Mouse (Mus musculus) lung, postnatal 0 days (tissue): Measurements from ENCODE around the gene Bod1l. TPM values are rescaled to one million over a fixed set of nuclear protein-coding genes. Genes with fewer than 3 reads are reported as not detected.
A peak's percentile ranks its signal among the peaks of the same experiment; 100 is the strongest.

Source experiments
- ATAC-seq: fragments of 200-750 bp; cut with Nextera tagmentation; 2 replicates; pipeline ENCODE4 v1.8.0; 2017; ENCODE audit warnings: moderate library complexity
- DNase-seq: peaks from one replicate; pipeline ENCODE4 v3.0.0-alpha.2; 2016; ENCODE audit warnings: low spot score
- H3K27ac ChIP-seq: fragments of 300-500 bp; sonication (generic); 2 replicates; pipeline ENCODE4 v1.5.1; 2014; ENCODE audit warnings: antibody characterized with exemption, mild to moderate bottlenecking, low read length, mixed read lengths
- H3K27me3 ChIP-seq: fragments of 300-500 bp; sonication (generic); replicated peaks from 2 replicates; pipeline ENCODE4 v1.6.1; 2014; ENCODE audit warnings: low read length, mixed read lengths; ENCODE audit not compliant: insufficient read depth
- H3K36me3 ChIP-seq: fragments of 300-500 bp; sonication (generic); 2 replicates; pipeline ENCODE4 v1.6.1; 2014; ENCODE audit warnings: low read length, mixed read lengths; ENCODE audit not compliant: insufficient read depth
- H3K4me1 ChIP-seq: fragments of 300-500 bp; sonication (generic); 2 replicates; pipeline ENCODE4 v1.6.1; 2014; ENCODE audit warnings: antibody characterized with exemption, low read depth, low read length, mixed read lengths; ENCODE audit not compliant: insufficient read depth
- H3K4me2 ChIP-seq: fragments of 300-500 bp; sonication (generic); replicated peaks from 2 replicates; pipeline ENCODE4 v1.6.1; 2014; ENCODE audit warnings: low read depth, mild to moderate bottlenecking, low read length, moderate library complexity, mixed read lengths
- H3K4me3 ChIP-seq: fragments of 300-500 bp; sonication (generic); 2 replicates; pipeline ENCODE4 v1.5.1; 2014; ENCODE audit warnings: low read depth, low read length
- H3K9ac ChIP-seq: fragments of 300-500 bp; sonication (generic); replicated peaks from 2 replicates; pipeline ENCODE4 v1.6.1; 2014; ENCODE audit warnings: low read depth, mild to moderate bottlenecking
- H3K9me3 ChIP-seq: fragments of 300-500 bp; sonication (generic); 2 replicates; pipeline ENCODE4 v1.6.1; 2016; ENCODE audit warnings: low read length, mixed read lengths
- CTCF ChIP-seq: IDR thresholded peaks from 2 replicates; pipeline ENCODE4 v1.5.1; 2016; ENCODE audit warnings: antibody characterized with exemption, mild to moderate bottlenecking
- EP300 ChIP-seq: IDR thresholded peaks from 2 replicates; pipeline ENCODE4 v1.6.1; 2016; ENCODE audit warnings: antibody characterized with exemption, mild to moderate bottlenecking, control low read depth
- WGBS: fragments of 180-500 bp; shearing (Covaris S2); extraction: QIAGEN DNeasy Blood & Tissue Kit; methylation state at CpG from one replicate; pipeline ENCODE4 v1.1.7; 2014; 5-methylcytosine and 5-hydroxymethylcytosine counted together
- polyA plus RNA-seq: library from polyadenylated mRNA; unstranded; fragments of >200 nt; fragmentation: Nextera tagmentation; extraction: Ambion mirVana; gene quantifications from 2 replicates; pipeline ENCODE4 v1.2.1, GENCODE M21; 2015

The Bod1l gene
- polyA plus RNA-seq, 1 experiment from 2014 or later = 19.7 TPM

- H3K27me3 ChIP-seq = no peaks in the 10 kb centered on the region
- no peak overlapping the region for H3K9ac ChIP-seq
- no peak overlapping the region for H3K27ac ChIP-seq
- DNase-seq = no peak
- H3K4me1 ChIP-seq = no peaks in the 10 kb centered on the region
- no peak for TF ChIP-seq EP300
- no peak for TF ChIP-seq CTCF
- H3K4me3 ChIP-seq = no peak overlapping the region
- H3K4me2 ChIP-seq = no peak overlapping the region
- no peaks in the 10 kb centered on the region for H3K36me3 ChIP-seq
- ATAC-seq = no peak
- H3K9me3 ChIP-seq = no peaks in the 10 kb centered on the region
- WGBS = 62% methylated on average over 2 of the region's 2 CpGs
Observed at GRCm38 (mm10) chr5:41871164-41871563, 27.0 kb upstream of the Bod1l start.

DNA sequence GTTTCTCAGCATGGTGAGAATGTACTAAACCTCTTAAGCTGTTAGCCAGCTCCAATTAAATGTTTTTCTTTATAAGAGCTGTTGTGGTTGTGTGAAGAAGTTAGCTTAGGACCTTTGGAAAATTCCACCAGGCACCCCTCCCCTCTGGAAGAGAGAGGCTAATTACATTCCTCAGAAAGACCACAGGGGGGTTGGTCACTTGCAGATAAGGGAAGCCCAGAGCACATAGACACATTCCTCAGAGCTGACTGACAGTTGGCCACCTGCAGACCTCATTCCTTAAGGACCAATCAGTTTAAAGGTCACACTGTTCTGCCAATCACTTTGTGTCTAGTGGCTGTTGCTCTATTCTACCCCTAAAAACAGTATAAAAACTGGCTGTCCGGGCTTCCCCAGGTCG, 11.7 kb upstream of the Bod1l start:
- H3K4me2 ChIP-seq = no peak overlapping the region
- 82% methylated on average over 2 of the region's 2 CpGs for WGBS
- no peaks in the 10 kb centered on the region for H3K9me3 ChIP-seq
- no peak for DNase-seq
- no peaks in the 10 kb centered on the region for H3K4me1 ChIP-seq
- no peaks in the 10 kb centered on the region for H3K27me3 ChIP-seq
- H3K9ac ChIP-seq = no peak overlapping the region
- no peaks in the 10 kb centered on the region for H3K36me3 ChIP-seq
- no peak overlapping the region for H3K4me3 ChIP-seq
- TF ChIP-seq CTCF (no peak), EP300 (no peak)
- H3K27ac ChIP-seq = no peak overlapping the region
- no peak for ATAC-seq

GRCm38 (mm10) chr5:41845558-41845937, 1.4 kb upstream of the Bod1l start:
- H3K4me1 ChIP-seq = no peaks in the 10 kb centered on the region
- no peaks in the 10 kb centered on the region for H3K27me3 ChIP-seq
- 62% methylated on average over 2 of the region's 2 CpGs for WGBS
- ATAC-seq (no peak), DNase-seq (no peak)
- H3K9ac ChIP-seq = no peak overlapping the region
- H3K9me3 ChIP-seq = no peaks in the 10 kb centered on the region
- H3K4me3 ChIP-seq = peak overlapping the region; percentile 95
- peak overlapping the region; percentile 90 for H3K4me2 ChIP-seq
- H3K36me3 ChIP-seq = no peaks in the 10 kb centered on the region
- 0 out of 2 replicates have a peak overlapping the region, but pooled peaks have one; percentile 0 for H3K27ac ChIP-seq
- no peak for TF ChIP-seq CTCF
- no peak for TF ChIP-seq EP300

GRCm38 (mm10) chr5:41844820-41845557, 874 bp upstream of the Bod1l start:
- Histone ChIP-seq H3K4me2 (peak overlapping the region; percentile 90), H3K27me3 (no peaks in the 10 kb centered on the region), H3K27ac (peak overlapping the region; percentile 0; the same call in 1 of the 2 replicates), H3K4me3 (peak overlapping the region; percentile 95), H3K4me1 (no peaks in the 10 kb centered on the region), H3K9me3 (no peaks in the 10 kb centered on the region), H3K9ac (0 out of 2 replicates have a peak overlapping the region, but pooled peaks have one; percentile 21), H3K36me3 (no peaks in the 10 kb centered on the region)
- no peak for TF ChIP-seq EP300
- TF ChIP-seq CTCF = no peak
- peak; percentile 36 for ATAC-seq
- DNase-seq = peak; percentile 36
- 14% methylated on average over 16 of the region's 16 CpGs for WGBS

- H3K36me3 ChIP-seq = no peaks in the 10 kb centered on the region
- H3K9ac ChIP-seq = peak overlapping the region; percentile 95
- H3K9me3 ChIP-seq = no peaks in the 10 kb centered on the region
- H3K4me1 ChIP-seq = no peaks in the 10 kb centered on the region
- ATAC-seq (no peak), DNase-seq (peak; percentile 43)
- peak overlapping the region; percentile 90 for H3K27ac ChIP-seq
- peak overlapping the region; percentile 95 for H3K4me3 ChIP-seq
- WGBS = under 1% methylated on average over 42 of the region's 46 CpGs
- no peak for TF ChIP-seq CTCF
- no peak for TF ChIP-seq EP300
- H3K27me3 ChIP-seq = no peaks in the 10 kb centered on the region
- peak overlapping the region; percentile 90 for H3K4me2 ChIP-seq
Observed at GRCm38 (mm10) chr5:41843419-41844146, 532 bp downstream of the Bod1l start.

DNA sequence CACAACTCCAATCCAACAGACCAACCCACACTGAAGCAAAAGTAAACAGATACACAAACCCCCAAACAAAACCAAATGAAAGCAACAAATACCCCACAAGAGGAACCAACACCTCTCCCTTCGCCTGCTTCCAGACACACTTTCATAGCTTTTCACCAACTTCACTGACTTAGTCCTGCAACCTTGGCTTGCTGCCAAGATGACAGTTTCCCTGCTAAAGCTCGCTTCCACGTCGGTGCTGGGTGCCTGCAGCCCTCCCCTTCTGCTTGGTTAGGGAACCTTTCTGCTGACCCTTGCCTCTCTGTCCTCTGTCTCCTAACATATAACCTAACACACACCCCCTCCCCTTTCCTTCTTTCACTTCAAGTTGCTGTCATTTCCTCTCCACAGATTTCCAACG, 1.4 kb downstream of the Bod1l start:
- Histone ChIP-seq H3K4me1 (no peaks in the 10 kb centered on the region), H3K9me3 (no peaks in the 10 kb centered on the region), H3K36me3 (no peaks in the 10 kb centered on the region), H3K4me2 (peak overlapping the region; percentile 90), H3K27ac (no peak overlapping the region), H3K27me3 (no peaks in the 10 kb centered on the region), H3K4me3 (peak overlapping the region; percentile 95; the same call in 1 of the 2 replicates), H3K9ac (no peak overlapping the region)
- DNase-seq (peak; percentile 65), ATAC-seq (no peak)
- WGBS = 9% methylated on average over 5 of the region's 5 CpGs
- TF ChIP-seq EP300 (no peak), CTCF (no peak)
